8 mouse cellular contexts compared by ENCODE assay signal in genomic region chr10:93276349-93276763, GRCm38 (mm10). TPM values are rescaled to one million over a fixed set of nuclear protein-coding genes. Genes with fewer than 3 reads are reported as not detected.
DNase-seq lines count a peak whose midpoint lies in the region; ATAC-seq and TF ChIP-seq lines count a peak whose summit lies in the region.

No protein-coding gene starts in this region.

- peak overlapping the region; percentile 56 for H3K4me2 ChIP-seq in hindbrain, embryonic 14.5 days (replicated peaks)
- peak overlapping the region; percentile 42 for H3K4me2 ChIP-seq in stomach, embryonic 14.5 days (replicated peaks; ENCODE audit: low read depth, low read length)

- intact Hi-C loops in gastrocnemius, adult 2 months (cut with DNase I), result no loop called here
- intact Hi-C loops in left cerebral cortex, adult 2 months (cut with DNase I), result loop anchor here (10.0 kb wide), 1 partner anchor 202 kb away; no protein-coding TSS in a partner anchor

- WGBS in hindbrain, embryonic 14.5 days, result 1% methylated on average over 16 of the region's 16 CpGs
- 11% methylated on average over 16 of the region's 16 CpGs for WGBS in stomach, embryonic 14.5 days

- ATAC-seq in hindbrain, embryonic 14.5 days (ENCODE audit: low FRiP score), result peak; percentile 69
- ATAC-seq in stomach, embryonic 14.5 days (ENCODE audit: insufficient number of reproducible peaks, insufficient read depth, low FRiP score, low read depth), result peak; percentile 50; the same call in 1 of the 2 replicates
- no peak for ATAC-seq in inflammation-experienced regulatory T-cells, adult 6 months

- peaks cover 21% of the 10 kb centered on the region for H3K4me1 ChIP-seq in hindbrain, embryonic 14.5 days (replicated peaks; ENCODE audit: control insufficient read depth, insufficient read depth, low read length)
- peaks cover 7% of the 10 kb centered on the region; the same call in 1 of the 2 replicates for H3K4me1 ChIP-seq in stomach, embryonic 14.5 days (ENCODE audit: control insufficient read depth, insufficient read depth, low read length)

- TF ChIP-seq CTCF in gastrocnemius, adult 2 months (IDR thresholded peaks at IDR 0.05), result no peak
- TF ChIP-seq CTCF in left cerebral cortex, adult 2 months (IDR thresholded peaks at IDR 0.05), result no peak

- peak overlapping the region; percentile 60 for H3K9ac ChIP-seq in hindbrain, embryonic 14.5 days
- H3K9ac ChIP-seq in stomach, embryonic 14.5 days (replicated peaks; ENCODE audit: low read depth, low read length), result no peak overlapping the region; the same call in 1 of the 2 replicates

- peak; percentile 58 for DNase-seq in R1 (ENCODE audit: low read depth, low spot score)
- DNase-seq in cerebellum, postnatal 10 days, result peak; percentile 97 to 98
- peak; percentile 78 for DNase-seq in gastrocnemius, adult 2 months
- peak; percentile 85 for DNase-seq in hindbrain, embryonic 14.5 days (ENCODE audit: low spot score)
- peak; percentile 68 to 81 for DNase-seq in left cerebral cortex, adult 2 months (ENCODE audit: extremely low spot score in 1 of 2, low spot score in 2 of 2)
- peak; percentile 82 for DNase-seq in lung, postnatal 36 days

- H3K9me3 ChIP-seq in hindbrain, embryonic 14.5 days (ENCODE audit: control insufficient read depth, low read length), result no peaks in the 10 kb centered on the region
- no peaks in the 10 kb centered on the region for H3K9me3 ChIP-seq in stomach, embryonic 14.5 days (ENCODE audit: control insufficient read depth, low read depth, low read length)

- H3K4me3 ChIP-seq in gastrocnemius, adult 2 months, result peak overlapping the region; percentile 69
- peak overlapping the region; percentile 35 for H3K4me3 ChIP-seq in hindbrain, embryonic 14.5 days (replicated peaks; ENCODE audit: low read length)
- peak overlapping the region; percentile 37 for H3K4me3 ChIP-seq in left cerebral cortex, adult 2 months
- H3K4me3 ChIP-seq in stomach, embryonic 14.5 days (ENCODE audit: low read depth, low read length), result peak overlapping the region; percentile 17; the same call in 1 of the 2 replicates

- H3K36me3 ChIP-seq in hindbrain, embryonic 14.5 days (replicated peaks; ENCODE audit: control insufficient read depth, insufficient read depth), result no peaks in the 10 kb centered on the region
- H3K36me3 ChIP-seq in stomach, embryonic 14.5 days (ENCODE audit: control insufficient read depth, insufficient read depth, low read length), result peaks cover 4% of the 10 kb centered on the region; the same call in 1 of the 2 replicates

- no peaks in the 10 kb centered on the region for H3K27me3 ChIP-seq in hindbrain, embryonic 14.5 days (ENCODE audit: control insufficient read depth, insufficient read depth, low read length)
- H3K27me3 ChIP-seq in stomach, embryonic 14.5 days (ENCODE audit: control insufficient read depth, insufficient read depth, low read length), result no peaks in the 10 kb centered on the region

- peak overlapping the region; percentile 74 for H3K27ac ChIP-seq in gastrocnemius, adult 2 months
- peak overlapping the region; percentile 87 for H3K27ac ChIP-seq in hindbrain, embryonic 14.5 days
- peak overlapping the region; percentile 97 for H3K27ac ChIP-seq in left cerebral cortex, adult 2 months
- H3K27ac ChIP-seq in stomach, embryonic 14.5 days (ENCODE audit: low read length), result peak overlapping the region; percentile 15; the same call in 1 of the 2 replicates

RNA-seq across cellular contexts. Expression of gene Elk3, which starts 34.6 kb away (rescaled TPM):
- 10 to 100 TPM; 11.7 to 14.2 TPM for total RNA-seq in gastrocnemius, adult 2 months (2021)
- polyA plus RNA-seq in hindbrain, embryonic 14.5 days (2014; fragmentation: Nextera tagmentation; extraction: Ambion mirVana), result 7.9 and 11.3 TPM in 2 replicates
- 10 to 100 TPM in 1 of 2 experiments, 1 to 10 TPM in 1; 8.6 to 11.9 TPM for total RNA-seq in left cerebral cortex, adult 2 months (2021)
- 34.0 and 36.6 TPM in 2 replicates for polyA plus RNA-seq in stomach, embryonic 14.5 days (2014; fragmentation: Nextera tagmentation; extraction: Ambion mirVana)
- polyA plus RNA-seq in inflammation-experienced regulatory T-cells, adult 6 months (2017; shearing (Covaris generic)), result 10 to 100 TPM; 36.0 to 50.7 (median 38.6) TPM

Comparison
In these comparisons a context has a peak if more than half of its experiments do, and no peak if none do; other contexts are left out.
1. H3K27ac ChIP-seq: peak in every context shown above with its lines; median percentile 97 in left cerebral cortex, adult 2 months; 87 in hindbrain, embryonic 14.5 days; 74 in gastrocnemius, adult 2 months; 15 in stomach, embryonic 14.5 days.
2. H3K4me3 ChIP-seq: peak in every context shown above with its lines; median percentile 69 in gastrocnemius, adult 2 months; 37 in left cerebral cortex, adult 2 months; 35 in hindbrain, embryonic 14.5 days; 17 in stomach, embryonic 14.5 days.